Mouse (Mus musculus): Measurements from ENCODE around the gene Ccdc167. TPM values are rescaled to one million over a fixed set of nuclear protein-coding genes. Genes with fewer than 3 reads are reported as not detected.

Gene Ccdc167
- polyA plus RNA-seq, 1 experiment = 11.9 TPM

DNA sequence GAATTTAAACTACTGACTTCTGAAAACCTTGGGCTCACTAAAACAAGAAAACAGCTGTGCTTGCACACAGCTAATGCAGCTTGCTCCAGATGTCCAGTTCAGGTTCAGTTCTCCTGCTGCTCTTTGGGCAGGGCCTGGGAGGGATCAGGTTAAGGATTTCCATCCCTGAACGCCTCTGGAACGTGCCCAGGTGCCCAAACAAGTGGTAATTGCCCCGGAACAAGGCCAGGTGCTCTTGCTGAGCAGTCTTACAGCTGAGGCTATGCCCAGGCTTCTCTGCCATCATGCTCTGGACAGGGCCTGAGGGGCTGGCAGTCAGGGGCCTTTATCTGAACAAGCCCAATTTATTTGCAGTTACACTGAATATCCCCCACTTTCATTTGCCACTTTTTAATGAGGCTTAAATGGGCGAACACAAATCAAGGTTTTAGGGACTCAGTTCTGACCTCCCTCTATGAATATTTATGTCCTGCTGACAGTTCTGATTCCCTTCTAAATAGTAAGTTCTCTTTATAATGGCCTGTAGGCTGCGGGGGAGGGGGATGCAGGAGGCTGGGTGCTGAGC lies 9.8 kb downstream of the Ccdc167 start:
- H3K36me3 ChIP-seq (ENCODE audit: control insufficient read depth, insufficient read depth) = peaks cover 14% of the 10 kb centered on the region
- no peaks in the 10 kb centered on the region for H3K79me3 ChIP-seq (ENCODE audit: low read depth)
- H3K4me3 ChIP-seq (ENCODE audit: insufficient read depth, poor library complexity, severe bottlenecking) = no peak overlapping the region
- no peaks in the 10 kb centered on the region for H3K79me2 ChIP-seq (ENCODE audit: control insufficient read depth, insufficient read depth)
- H3ac ChIP-seq (ENCODE audit: control insufficient read depth, insufficient read length, low read depth) = no peak overlapping the region
- no peak for TF ChIP-seq CEBPB (IDR thresholded peaks at IDR 0.05; ENCODE audit: low read depth)
- TF ChIP-seq MYOG (IDR thresholded peaks at IDR 0.05; ENCODE audit: control insufficient read depth, extremely low read depth, insufficient read length) = no peak
- no peak for TF ChIP-seq MAX (IDR thresholded peaks at IDR 0.05)
- no peak for TF ChIP-seq MYOD1 (IDR thresholded peaks at IDR 0.05; ENCODE audit: control insufficient read depth, insufficient read length, low read depth)
- no peak for TF ChIP-seq CTCF (IDR thresholded peaks at IDR 0.05; ENCODE audit: control insufficient read depth, insufficient read depth, insufficient read length)
- no peak for TF ChIP-seq USF1 (IDR thresholded peaks at IDR 0.05; ENCODE audit: low read depth)
- TF ChIP-seq FOSL1 (IDR thresholded peaks at IDR 0.05; ENCODE audit: insufficient read depth, low read length, poor library complexity, severe bottlenecking) = no peak
- no peaks in the 10 kb centered on the region for H3K27me3 ChIP-seq (ENCODE audit: control insufficient read depth, insufficient read depth, insufficient read length)

DNA sequence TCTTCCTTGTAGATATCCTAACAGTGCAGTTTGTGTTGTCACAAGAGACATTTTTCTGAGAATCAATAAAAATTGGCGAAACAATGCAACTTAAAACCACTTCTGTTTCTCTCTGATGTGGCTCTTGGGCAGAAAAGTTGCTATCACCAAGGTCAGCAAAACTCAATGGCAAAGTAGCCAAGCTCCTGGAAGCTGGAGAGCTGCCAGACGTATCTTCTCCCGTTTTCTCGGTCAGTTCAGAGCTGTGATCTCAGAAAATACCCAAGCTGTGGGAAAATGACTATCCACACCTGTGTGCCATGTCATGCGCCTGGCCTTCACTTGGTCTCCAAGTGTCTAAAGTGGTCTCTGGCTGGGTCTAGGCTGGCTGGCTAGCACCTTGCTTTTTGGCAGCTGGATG lies 11.0 kb downstream of the Ccdc167 start:
- no peak overlapping the region for H3ac ChIP-seq (ENCODE audit: control insufficient read depth, insufficient read length, low read depth)
- no peaks in the 10 kb centered on the region for H3K79me2 ChIP-seq (ENCODE audit: control insufficient read depth, insufficient read depth)
- peaks cover 26% of the 10 kb centered on the region for H3K36me3 ChIP-seq (ENCODE audit: control insufficient read depth, insufficient read depth)
- no peak for TF ChIP-seq CTCF (IDR thresholded peaks at IDR 0.05; ENCODE audit: control insufficient read depth, insufficient read depth, insufficient read length)
- TF ChIP-seq FOSL1 (IDR thresholded peaks at IDR 0.05; ENCODE audit: insufficient read depth, low read length, poor library complexity, severe bottlenecking) = no peak
- TF ChIP-seq MYOG (IDR thresholded peaks at IDR 0.05; ENCODE audit: control insufficient read depth, extremely low read depth, insufficient read length) = no peak
- TF ChIP-seq MYOD1 (IDR thresholded peaks at IDR 0.05; ENCODE audit: control insufficient read depth, insufficient read length, low read depth) = no peak
- TF ChIP-seq CEBPB (IDR thresholded peaks at IDR 0.05; ENCODE audit: low read depth) = no peak
- no peak for TF ChIP-seq MAX (IDR thresholded peaks at IDR 0.05)
- TF ChIP-seq USF1 (IDR thresholded peaks at IDR 0.05; ENCODE audit: low read depth) = no peak
- H3K79me3 ChIP-seq (ENCODE audit: low read depth) = no peaks in the 10 kb centered on the region
- no peak overlapping the region for H3K4me3 ChIP-seq (ENCODE audit: insufficient read depth, poor library complexity, severe bottlenecking)
- H3K27me3 ChIP-seq (ENCODE audit: control insufficient read depth, insufficient read depth, insufficient read length) = no peaks in the 10 kb centered on the region

DNA sequence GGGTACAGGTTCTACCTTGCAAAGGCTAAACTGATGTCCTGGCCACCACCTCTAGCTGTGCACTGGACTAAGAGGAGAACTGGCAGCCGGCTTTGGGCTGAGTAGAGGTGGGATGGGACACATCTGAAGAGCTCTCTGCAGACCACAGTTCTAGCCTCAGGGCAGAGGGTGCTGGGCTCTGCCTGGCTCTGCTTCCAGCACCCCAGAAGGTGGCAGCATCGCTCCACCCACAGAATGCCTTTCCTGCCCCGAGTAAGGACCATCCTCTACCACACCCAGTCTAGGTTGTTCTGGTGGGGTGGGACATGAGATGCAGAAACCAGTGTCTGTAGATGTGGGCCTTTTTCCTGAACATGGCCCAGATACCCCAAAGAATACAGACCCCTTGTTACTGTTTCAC lies 12.1 kb downstream of the Ccdc167 start:
- H3ac ChIP-seq (ENCODE audit: control insufficient read depth, insufficient read length, low read depth) = no peak overlapping the region
- no peaks in the 10 kb centered on the region for H3K79me3 ChIP-seq (ENCODE audit: low read depth)
- H3K4me3 ChIP-seq (ENCODE audit: insufficient read depth, poor library complexity, severe bottlenecking) = no peak overlapping the region
- H3K27me3 ChIP-seq (ENCODE audit: control insufficient read depth, insufficient read depth, insufficient read length) = no peaks in the 10 kb centered on the region
- no peaks in the 10 kb centered on the region for H3K79me2 ChIP-seq (ENCODE audit: control insufficient read depth, insufficient read depth)
- TF ChIP-seq CTCF (IDR thresholded peaks at IDR 0.05; ENCODE audit: control insufficient read depth, insufficient read depth, insufficient read length) (peak; percentile 68), MYOG (IDR thresholded peaks at IDR 0.05; ENCODE audit: control insufficient read depth, extremely low read depth, insufficient read length) (no peak)
- H3K36me3 ChIP-seq (ENCODE audit: control insufficient read depth, insufficient read depth) = peaks cover 37% of the 10 kb centered on the region

DNA sequence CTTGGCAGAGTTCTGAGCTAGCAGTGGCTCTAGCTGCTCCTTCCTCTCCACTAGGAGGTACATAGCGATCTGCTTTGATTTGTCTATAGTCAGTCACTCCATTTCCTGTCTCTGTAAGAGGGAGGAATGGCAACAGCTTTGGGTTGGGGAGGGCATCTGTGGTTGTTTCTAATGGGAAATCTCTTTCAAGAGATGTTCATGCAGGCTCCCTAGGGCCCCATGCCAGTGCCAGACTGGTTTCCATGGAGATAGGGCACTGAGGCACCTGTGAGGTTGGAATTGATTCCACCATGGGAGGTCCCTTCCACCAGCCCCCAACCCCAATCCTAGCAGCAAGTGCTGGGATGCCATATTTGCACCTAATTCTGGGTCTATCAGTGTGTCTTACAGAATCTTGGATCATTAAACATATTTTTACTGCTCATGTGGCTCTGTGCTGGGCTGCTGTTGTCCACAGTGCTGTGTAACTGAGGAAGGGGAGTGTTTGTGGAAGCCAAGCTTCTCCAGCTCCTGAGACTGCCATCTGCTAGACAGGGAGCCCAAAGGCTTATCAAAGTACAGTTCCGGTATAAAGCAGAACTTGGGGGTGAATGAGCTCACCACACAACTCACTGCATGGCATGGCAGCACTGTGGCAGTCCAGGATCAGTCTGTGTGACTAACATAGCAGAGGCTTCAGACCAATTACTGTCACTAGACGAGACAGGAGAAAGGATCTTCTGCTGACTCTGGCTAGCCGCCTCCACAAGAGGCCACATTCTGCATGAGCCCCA lies 13.7 kb downstream of the Ccdc167 start:
- Histone ChIP-seq H3ac (ENCODE audit: control insufficient read depth, insufficient read length, low read depth) (no peak overlapping the region), H3K4me3 (ENCODE audit: insufficient read depth, poor library complexity, severe bottlenecking) (no peak overlapping the region), H3K79me3 (ENCODE audit: low read depth) (no peaks in the 10 kb centered on the region), H3K79me2 (ENCODE audit: control insufficient read depth, insufficient read depth) (no peaks in the 10 kb centered on the region), H3K27me3 (ENCODE audit: control insufficient read depth, insufficient read depth, insufficient read length) (no peaks in the 10 kb centered on the region), H3K36me3 (ENCODE audit: control insufficient read depth, insufficient read depth) (peaks cover 50% of the 10 kb centered on the region)
- TF ChIP-seq MYOG (IDR thresholded peaks at IDR 0.05; ENCODE audit: control insufficient read depth, extremely low read depth, insufficient read length) = no peak
- no peak for TF ChIP-seq MYOD1 (IDR thresholded peaks at IDR 0.05; ENCODE audit: control insufficient read depth, insufficient read length, low read depth)
- no peak for TF ChIP-seq FOSL1 (IDR thresholded peaks at IDR 0.05; ENCODE audit: insufficient read depth, low read length, poor library complexity, severe bottlenecking)
- no peak for TF ChIP-seq CTCF (IDR thresholded peaks at IDR 0.05; ENCODE audit: control insufficient read depth, insufficient read depth, insufficient read length)
- TF ChIP-seq CEBPB (IDR thresholded peaks at IDR 0.05; ENCODE audit: low read depth) = no peak
- TF ChIP-seq USF1 (IDR thresholded peaks at IDR 0.05; ENCODE audit: low read depth) = no peak
- no peak for TF ChIP-seq MAX (IDR thresholded peaks at IDR 0.05)

DNA sequence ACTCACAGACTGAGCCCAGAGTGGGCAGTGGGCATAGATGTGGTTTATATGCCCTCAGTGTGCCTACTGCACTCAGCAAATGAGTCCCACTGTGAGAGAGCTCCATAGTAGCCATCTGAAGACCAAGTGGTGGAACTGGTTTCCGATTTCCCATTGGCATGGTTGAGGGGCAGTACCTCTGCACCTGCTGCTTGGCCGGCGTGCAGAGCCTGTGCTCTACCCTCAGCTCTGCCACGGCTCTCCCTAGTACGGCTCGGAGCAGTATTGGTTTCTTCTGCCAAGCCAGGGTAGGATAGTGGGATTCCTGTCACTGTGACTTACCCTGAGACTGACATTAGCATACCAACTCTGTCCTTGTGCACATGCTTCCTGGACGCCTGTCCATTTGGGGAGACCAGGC lies 16.3 kb downstream of the Ccdc167 start:
- H3K36me3 ChIP-seq (ENCODE audit: control insufficient read depth, insufficient read depth) = peaks cover 73% of the 10 kb centered on the region

More for the DNA sequence above, 16.3 kb downstream of the Ccdc167 start:
- TF ChIP-seq USF1 (IDR thresholded peaks at IDR 0.05; ENCODE audit: low read depth) (no peak), CTCF (IDR thresholded peaks at IDR 0.05; ENCODE audit: control insufficient read depth, insufficient read depth, insufficient read length) (no peak), MYOD1 (IDR thresholded peaks at IDR 0.05; ENCODE audit: control insufficient read depth, insufficient read length, low read depth) (no peak), MYOG (IDR thresholded peaks at IDR 0.05; ENCODE audit: control insufficient read depth, extremely low read depth, insufficient read length) (no peak), CEBPB (IDR thresholded peaks at IDR 0.05; ENCODE audit: low read depth) (no peak), MAX (IDR thresholded peaks at IDR 0.05) (no peak), FOSL1 (IDR thresholded peaks at IDR 0.05; ENCODE audit: insufficient read depth, low read length, poor library complexity, severe bottlenecking) (no peak)
- Histone ChIP-seq H3K4me3 (ENCODE audit: insufficient read depth, poor library complexity, severe bottlenecking) (no peak overlapping the region), H3ac (ENCODE audit: control insufficient read depth, insufficient read length, low read depth) (no peak overlapping the region), H3K79me3 (ENCODE audit: low read depth) (no peaks in the 10 kb centered on the region), H3K79me2 (ENCODE audit: control insufficient read depth, insufficient read depth) (no peaks in the 10 kb centered on the region), H3K27me3 (ENCODE audit: control insufficient read depth, insufficient read depth, insufficient read length) (no peaks in the 10 kb centered on the region)

Data from C2C12 (cell line).